Mouse (Mus musculus): ENCODE results near the gene Gm13539.

The Gm13539 gene

GRCm38 (mm10) chr2:25824751-25825150 is 42.7 kb downstream of the Gm13539 start:
- DNase-seq (ENCODE audit: low read depth in 1 of 2, low spot score in 2 of 2), result no peak

- DNase-seq (ENCODE audit: low read depth in 1 of 2, low spot score in 2 of 2), result no peak
Observed at GRCm38 (mm10) chr2:25828344-25828947, 46.4 kb downstream of the Gm13539 start.

GRCm38 (mm10) chr2:25830786-25831185 is 48.7 kb downstream of the Gm13539 start:
- no peak for DNase-seq (ENCODE audit: low read depth in 1 of 2, low spot score in 2 of 2)

- peak in 1 of 2 experiments; percentile 22 for DNase-seq (ENCODE audit: low read depth in 1 of 2, low spot score in 2 of 2)
Observed at GRCm38 (mm10) chr2:25836291-25836690, 54.2 kb downstream of the Gm13539 start.
